Mouse (Mus musculus) NIH3T3 (cell line): ENCODE results near the gene Gm5737.

ENCODE experiments used
- DNase-seq: peaks from one replicate; pipeline ENCODE4 v3.0.0-alpha.2; 2012; ENCODE audit warnings: low read depth

Gm5737 gene

GRCm38 (mm10) chr7:120811834-120812415, at the start of gene Gm5737:
Gene Gm5737, plus strand, starts transcription at chr7:120812365.
- no peak for DNase-seq

GRCm38 (mm10) chr7:120767369-120767768, 44.8 kb upstream of the Gm5737 start:
- no peak for DNase-seq

- no peak for DNase-seq
Measured at GRCm38 (mm10) chr7:120771389-120771788, 40.8 kb upstream of the Gm5737 start.

- no peak for DNase-seq
Measured at GRCm38 (mm10) chr7:120778012-120778411, 34.2 kb upstream of the Gm5737 start.

- DNase-seq = no peak
Measured at GRCm38 (mm10) chr7:120795544-120795943, 16.6 kb upstream of the Gm5737 start.

GRCm38 (mm10) chr7:120796369-120796768, 15.8 kb upstream of the Gm5737 start:
- no peak for DNase-seq

- DNase-seq = no peak
Measured at GRCm38 (mm10) chr7:120803268-120803667, 8.9 kb upstream of the Gm5737 start.

GRCm38 (mm10) chr7:120809705-120810104, 2.5 kb upstream of the Gm5737 start:
- no peak for DNase-seq

GRCm38 (mm10) chr7:120817552-120817951, 5.4 kb downstream of the Gm5737 start:
- no peak for DNase-seq

- no peak for DNase-seq
Measured at GRCm38 (mm10) chr7:120819386-120819785, 7.2 kb downstream of the Gm5737 start.

- DNase-seq = peak; percentile 82
Measured at GRCm38 (mm10) chr7:120823248-120823647, 11.1 kb downstream of the Gm5737 start.

GRCm38 (mm10) chr7:120825097-120825496, 12.9 kb downstream of the Gm5737 start:
- DNase-seq = no peak

GRCm38 (mm10) chr7:120826408-120826807, 14.2 kb downstream of the Gm5737 start:
- DNase-seq = peak; percentile 56

GRCm38 (mm10) chr7:120830431-120831381, 18.5 kb downstream of the Gm5737 start:
- peak; percentile 65 for DNase-seq

GRCm38 (mm10) chr7:120834426-120834825, 22.3 kb downstream of the Gm5737 start:
- DNase-seq = no peak

GRCm38 (mm10) chr7:120834863-120835372, 22.8 kb downstream of the Gm5737 start:
- DNase-seq = peak; percentile 83

- peak; percentile 95 for DNase-seq
Measured at GRCm38 (mm10) chr7:120835449-120836359, 23.5 kb downstream of the Gm5737 start.

- peak; percentile 55 for DNase-seq
Measured at GRCm38 (mm10) chr7:120836361-120836760, 24.2 kb downstream of the Gm5737 start.

GRCm38 (mm10) chr7:120838436-120839160, 26.4 kb downstream of the Gm5737 start:
- DNase-seq = peak; percentile 27

GRCm38 (mm10) chr7:120839786-120840185, 27.6 kb downstream of the Gm5737 start:
- no peak for DNase-seq

- peak; percentile 94 for DNase-seq
Measured at GRCm38 (mm10) chr7:120842345-120843036, 30.3 kb downstream of the Gm5737 start, which contains the start of gene Eef2k. Gene Eef2k, plus strand, starts transcription at chr7:120842831.
